Mouse (Mus musculus): ENCODE results near the gene Trmt1.
A peak's percentile ranks its signal among the peaks of the same experiment; 100 is the strongest.

- TF ChIP-seq MAFK (IDR thresholded peaks at IDR 0.05; ENCODE audit: insufficient read depth, low read depth, low read length) (no peak), ZC3H11A (IDR thresholded peaks at IDR 0.05; ENCODE audit: borderline replicate concordance, low read depth, low read length) (peak; percentile 100), HCFC1 (IDR thresholded peaks at IDR 0.05; ENCODE audit: borderline replicate concordance, insufficient read depth, low read length) (no peak), ZNF384 (IDR thresholded peaks at IDR 0.05; ENCODE audit: low read depth, low read length) (no peak)
Measured at GRCm38 (mm10) chr8:84729921-84730362, 43.8 kb downstream of the Trmt1 start.

All from ES-E14 (cell line).